Mouse (Mus musculus) lung, adult 2 months (tissue): ENCODE results near the gene Tectb. TPM values are rescaled to one million over a fixed set of nuclear protein-coding genes. Genes with fewer than 3 reads are reported as not detected.
A peak's percentile ranks its signal among the peaks of the same experiment; 100 is the strongest.

Source experiments
- DNase-seq: peaks from one replicate; pipeline ENCODE4 v3.0.0; 2022
- H3K4me1 ChIP-seq: fragments of 200-500 bp; 2 replicates; pipeline ENCODE4 v1.6.1; 2011; ENCODE audit warnings: low read length; ENCODE audit not compliant: control insufficient read depth, insufficient read depth
- H3K4me3 ChIP-seq: fragments of 200-500 bp; replicated peaks from 2 replicates; pipeline ENCODE3; 2011; ENCODE audit warnings: low read depth, mild to moderate bottlenecking, control low read depth, low read length; ENCODE audit errors: extremely low read depth
- CTCF ChIP-seq: fragments of 200-500 bp; IDR thresholded peaks from 2 replicates; pipeline ENCODE4 v1.5.1; 2011; ENCODE audit warnings: mild to moderate bottlenecking, low read length, control low read depth; ENCODE audit not compliant: insufficient read depth
- POLR2A ChIP-seq: fragments of 200-500 bp; IDR thresholded peaks from 2 replicates; pipeline ENCODE4 v1.6.1; 2011; ENCODE audit warnings: low read depth, mild to moderate bottlenecking, control low read depth, low read length, borderline replicate concordance; ENCODE audit errors: extremely low read depth
- WGBS: fragments of 180-500 bp; shearing (Covaris S2); methylation state at CpG from one replicate; pipeline ENCODE4 v1.1.7; 2018; 5-methylcytosine and 5-hydroxymethylcytosine counted together
- polyA plus RNA-seq: library from polyadenylated mRNA; depleted of rRNA; stranded (reverse); fragments of >200 nt; gene quantifications from 2 replicates; pipeline ENCODE4 v1.2.3, GENCODE M21; 2012

Gene Tectb
- polyA plus RNA-seq, 1 experiment, result 0.32 TPM

- TF ChIP-seq POLR2A (no peak), CTCF (no peak)
- Histone ChIP-seq H3K4me1 (peaks cover 8% of the 10 kb centered on the region), H3K4me3 (no peak overlapping the region)
- DNase-seq, result no peak
- WGBS, result 62% methylated on average over 9 of the region's 9 CpGs
Measured at GRCm38 (mm10) chr19:55217365-55217764, 36.8 kb downstream of the Tectb start.

GRCm38 (mm10) chr19:55218192-55218739 lies 37.7 kb downstream of the Tectb start:
- TF ChIP-seq CTCF (peak; percentile 85), POLR2A (no peak; the same call in 1 of the 2 replicates)
- DNase-seq, result peak; percentile 86
- Histone ChIP-seq H3K4me3 (peak overlapping the region; percentile 71), H3K4me1 (peaks cover 7% of the 10 kb centered on the region)
- 6% methylated on average over 20 of the region's 20 CpGs for WGBS

- Histone ChIP-seq H3K4me3 (peak overlapping the region; percentile 22), H3K4me1 (peaks cover 7% of the 10 kb centered on the region)
- 28% methylated on average over 12 of the region's 12 CpGs for WGBS
- no peak for DNase-seq
- no peak for TF ChIP-seq POLR2A
Measured at GRCm38 (mm10) chr19:55218741-55219221, 38.2 kb downstream of the Tectb start.

- TF ChIP-seq POLR2A (no peak), CTCF (no peak)
- Histone ChIP-seq H3K4me3 (no peak overlapping the region), H3K4me1 (peaks cover 7% of the 10 kb centered on the region)
- WGBS, result 71% methylated on average over 8 of the region's 8 CpGs
- DNase-seq, result no peak
Measured at GRCm38 (mm10) chr19:55219359-55219758, 38.8 kb downstream of the Tectb start.

DNA sequence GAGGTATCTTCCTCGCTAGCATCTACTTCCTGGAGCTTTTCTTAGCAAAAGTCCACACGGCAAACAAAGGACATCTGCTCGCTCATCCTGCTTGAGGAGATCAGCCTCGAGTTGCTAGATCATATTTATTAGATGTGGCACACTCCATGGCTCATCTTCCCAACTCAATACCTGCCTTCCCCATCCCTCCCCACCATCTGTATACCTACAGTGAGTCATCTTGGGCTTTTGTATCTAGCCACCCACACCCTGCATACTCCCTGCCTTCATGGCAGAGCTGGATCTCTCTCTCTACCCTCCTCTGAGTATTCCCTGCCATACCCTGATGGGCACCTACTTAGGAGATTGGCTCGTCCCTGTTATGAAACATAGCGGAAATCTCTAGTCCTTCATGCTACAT lies 40.7 kb downstream of the Tectb start:
- 67% methylated on average over 6 of the region's 6 CpGs for WGBS
- no peak overlapping the region for H3K4me3 ChIP-seq
- no peak for DNase-seq

GRCm38 (mm10) chr19:55222268-55222667 lies 41.7 kb downstream of the Tectb start:
- 91% methylated on average over 9 of the region's 9 CpGs for WGBS
- no peak for TF ChIP-seq POLR2A
- TF ChIP-seq CTCF, result no peak
- peaks cover 4% of the 10 kb centered on the region; the same call in 1 of the 2 replicates for H3K4me1 ChIP-seq

More for the DNA sequence above, 40.7 kb downstream of the Tectb start:
- H3K4me1 ChIP-seq, result peaks cover 7% of the 10 kb centered on the region
- TF ChIP-seq POLR2A, result no peak
- TF ChIP-seq CTCF, result no peak

DNA sequence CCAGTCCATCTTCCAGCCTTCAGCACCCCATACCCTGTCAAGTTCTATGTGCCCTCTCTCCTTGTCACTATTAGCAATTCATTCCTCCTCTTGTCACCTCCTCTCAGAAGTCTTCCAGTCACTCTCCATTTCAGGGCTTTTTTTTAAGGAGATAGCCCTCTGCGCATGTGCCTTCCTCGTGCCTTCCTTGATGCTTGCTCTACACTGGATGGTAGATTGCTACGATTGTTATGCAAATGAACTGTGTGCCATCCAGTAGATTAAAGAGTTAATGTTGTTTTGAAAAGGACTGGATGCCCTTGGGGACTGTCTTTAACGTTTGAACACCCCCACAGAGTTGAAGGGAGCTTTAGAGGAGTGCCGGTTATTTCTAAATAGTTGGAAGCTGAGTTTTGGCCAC lies 46.1 kb downstream of the Tectb start:
- WGBS, result 72% methylated on average over 5 of the region's 5 CpGs
- no peak for TF ChIP-seq CTCF
- no peak for TF ChIP-seq POLR2A
- H3K4me1 ChIP-seq, result no peaks in the 10 kb centered on the region
- no peak for DNase-seq
- no peak overlapping the region for H3K4me3 ChIP-seq

More at GRCm38 (mm10) chr19:55222268-55222667, 41.7 kb downstream of the Tectb start:
- no peak overlapping the region for H3K4me3 ChIP-seq
- DNase-seq, result no peak

DNA sequence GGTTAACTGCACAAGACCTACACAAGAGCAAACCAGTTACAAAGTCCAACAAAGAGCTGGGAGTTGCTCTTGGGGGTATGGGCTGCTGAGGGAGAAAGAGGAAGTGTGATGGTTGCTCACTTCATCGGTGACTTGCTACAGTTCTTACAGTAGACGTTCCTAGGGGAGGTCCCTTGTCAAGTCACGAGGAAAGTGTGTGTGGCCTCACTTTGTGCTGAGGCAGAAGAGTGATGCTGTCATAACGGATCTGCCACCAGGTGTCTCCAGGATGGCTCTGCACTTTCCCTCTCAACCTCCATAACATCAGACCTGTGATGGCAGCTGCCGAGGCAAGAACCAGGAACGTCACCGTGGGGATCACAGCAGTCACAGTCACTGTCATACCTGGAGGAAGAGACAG lies 46.6 kb downstream of the Tectb start:
- no peak for DNase-seq
- H3K4me1 ChIP-seq, result no peaks in the 10 kb centered on the region
- H3K4me3 ChIP-seq, result no peak overlapping the region
- 71% methylated on average over 7 of the region's 7 CpGs for WGBS
- TF ChIP-seq CTCF, result 0 out of 2 replicates have a peak, but pooled peaks have one; percentile 19
- TF ChIP-seq POLR2A, result no peak

- TF ChIP-seq CTCF (no peak), POLR2A (no peak)
- Histone ChIP-seq H3K4me3 (no peak overlapping the region), H3K4me1 (no peaks in the 10 kb centered on the region)
- DNase-seq, result no peak
- WGBS, result 64% methylated on average over 10 of the region's 10 CpGs
Measured at GRCm38 (mm10) chr19:55231081-55231480, 50.5 kb downstream of the Tectb start.

GRCm38 (mm10) chr19:55232136-55232535 lies 51.6 kb downstream of the Tectb start:
- no peak overlapping the region for H3K4me3 ChIP-seq
- no peak for TF ChIP-seq CTCF
- TF ChIP-seq POLR2A, result no peak
- DNase-seq, result no peak
- WGBS, result 16% methylated on average over 8 of the region's 8 CpGs
- H3K4me1 ChIP-seq, result no peaks in the 10 kb centered on the region

GRCm38 (mm10) chr19:55236026-55236425 lies 55.5 kb downstream of the Tectb start:
- DNase-seq, result no peak
- H3K4me3 ChIP-seq, result no peak overlapping the region
- WGBS, result 18% methylated on average over 2 of the region's 2 CpGs

More at GRCm38 (mm10) chr19:55236026-55236425, 55.5 kb downstream of the Tectb start:
- no peaks in the 10 kb centered on the region for H3K4me1 ChIP-seq
- TF ChIP-seq CTCF, result no peak
